Mouse (Mus musculus) spleen, adult 2 months (tissue): ENCODE results near the gene Clstn2. TPM values are rescaled to one million over a fixed set of nuclear protein-coding genes. Genes with fewer than 3 reads are reported as not detected.

Source experiments
- DNase-seq, 2 experiments: peaks; one replicate each; pipeline versions ENCODE4 v3.0.0 to v3.0.0-alpha.2; 2012 to 2021; ENCODE audit warnings: low spot score in 2 of 2, low read depth in 1 of 2
- H3K27ac ChIP-seq: fragments of 200-500 bp; 2 replicates; pipeline ENCODE4 v1.5.1; 2012; ENCODE audit warnings: low read length, inconsistent platforms; ENCODE audit not compliant: insufficient read depth
- H3K27me3 ChIP-seq: fragments of 200-500 bp; 2 replicates; pipeline ENCODE4 v1.6.1; 2012; ENCODE audit warnings: mild to moderate bottlenecking, moderate library complexity, low read length, inconsistent platforms; ENCODE audit not compliant: control insufficient read depth, insufficient read depth
- H3K36me3 ChIP-seq: fragments of 200-500 bp; 2 replicates; pipeline ENCODE4 v1.6.1; 2012; ENCODE audit warnings: mild to moderate bottlenecking, low read length, inconsistent platforms; ENCODE audit not compliant: control insufficient read depth, insufficient read depth
- H3K4me1 ChIP-seq: fragments of 200-500 bp; 2 replicates; pipeline ENCODE4 v1.6.1; 2011; ENCODE audit warnings: inconsistent platforms; ENCODE audit not compliant: control insufficient read depth, insufficient read depth, insufficient read length
- H3K4me3 ChIP-seq: fragments of 200-500 bp; 2 replicates; pipeline ENCODE4 v1.5.1; 2011; ENCODE audit warnings: mild to moderate bottlenecking, inconsistent platforms; ENCODE audit not compliant: insufficient read depth, insufficient read length; ENCODE audit errors: extremely low read depth
- CTCF ChIP-seq: fragments of 200-500 bp; IDR thresholded peaks from 2 replicates; pipeline ENCODE4 v1.5.1; 2011; ENCODE audit warnings: mild to moderate bottlenecking, inconsistent platforms; ENCODE audit not compliant: insufficient read depth, insufficient read length, insufficient replicate concordance; ENCODE audit errors: extremely low read depth
- POLR2A ChIP-seq: fragments of 200-500 bp; IDR thresholded peaks from 2 replicates; pipeline ENCODE4 v1.6.1; 2011; ENCODE audit warnings: low read depth, low read length, inconsistent platforms
- WGBS: fragments of 180-500 bp; shearing (Covaris S2); methylation state at CpG from one replicate; pipeline ENCODE4 v1.1.7; 2018; 5-methylcytosine and 5-hydroxymethylcytosine counted together
- polyA plus RNA-seq: library from polyadenylated mRNA; depleted of rRNA; stranded (reverse); fragments of >200 nt; gene quantifications from 2 replicates; pipeline ENCODE4 v1.2.3, GENCODE M21; 2012

The Clstn2 gene
- polyA plus RNA-seq, 1 experiment = 0.58 TPM

DNA sequence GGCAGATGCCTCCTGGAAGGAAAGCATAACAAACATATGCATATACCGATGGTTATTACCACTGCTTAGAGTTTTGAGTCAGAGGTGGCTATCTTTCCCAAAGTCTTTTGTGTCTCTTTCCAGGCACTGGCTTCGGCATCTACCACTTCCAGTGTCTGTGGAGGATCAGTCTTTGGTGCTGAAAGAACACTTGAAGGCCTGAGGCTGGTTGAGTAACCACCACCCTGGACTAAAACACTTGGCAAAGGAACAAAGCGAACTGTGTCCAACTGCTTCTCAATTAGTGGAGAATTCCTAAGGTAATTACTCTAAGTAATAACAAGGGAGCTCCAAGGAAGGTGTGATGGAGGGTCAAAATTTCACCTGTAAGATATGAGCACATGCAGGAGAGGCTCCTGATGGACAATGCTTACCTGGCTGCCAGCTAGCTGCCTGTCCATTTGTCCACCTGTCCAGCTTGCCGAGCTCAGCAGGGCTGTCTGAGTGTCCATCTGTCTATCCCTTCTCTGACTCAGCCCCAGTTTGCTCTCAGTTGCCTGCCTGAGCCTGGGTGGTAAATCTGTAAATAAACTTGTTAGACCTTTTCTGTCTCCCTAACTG is 346.1 kb downstream of the Clstn2 start:
- DNase-seq = no peak

GRCm38 (mm10) chr9:97685664-97686063 is 347.3 kb downstream of the Clstn2 start:
- Histone ChIP-seq H3K4me1 (no peaks in the 10 kb centered on the region), H3K4me3 (no peak overlapping the region), H3K27me3 (no peaks in the 10 kb centered on the region), H3K27ac (no peak overlapping the region), H3K36me3 (no peaks in the 10 kb centered on the region)
- no peak for TF ChIP-seq CTCF
- TF ChIP-seq POLR2A = no peak
- no peak for DNase-seq
- WGBS = 78% methylated on average over 4 of the region's 4 CpGs

More for the DNA sequence above, 346.1 kb downstream of the Clstn2 start:
- no peak overlapping the region for H3K27ac ChIP-seq
- TF ChIP-seq POLR2A (no peak), CTCF (no peak)
- WGBS = 84% methylated on average over 4 of the region's 4 CpGs
- H3K36me3 ChIP-seq = no peaks in the 10 kb centered on the region
- no peaks in the 10 kb centered on the region for H3K4me1 ChIP-seq
- no peaks in the 10 kb centered on the region for H3K27me3 ChIP-seq
- H3K4me3 ChIP-seq = no peak overlapping the region

GRCm38 (mm10) chr9:97679878-97680277 is 353.1 kb downstream of the Clstn2 start:
- Histone ChIP-seq H3K27ac (no peak overlapping the region), H3K27me3 (no peaks in the 10 kb centered on the region), H3K4me3 (no peak overlapping the region), H3K36me3 (no peaks in the 10 kb centered on the region), H3K4me1 (no peaks in the 10 kb centered on the region)
- DNase-seq = no peak
- no peak for TF ChIP-seq CTCF

GRCm38 (mm10) chr9:97679106-97679505 is 353.9 kb downstream of the Clstn2 start:
- no peak overlapping the region for H3K27ac ChIP-seq
- WGBS = 69% methylated on average over 4 of the region's 4 CpGs
- H3K27me3 ChIP-seq = no peaks in the 10 kb centered on the region
- no peak overlapping the region for H3K4me3 ChIP-seq
- H3K36me3 ChIP-seq = no peaks in the 10 kb centered on the region
- DNase-seq = no peak
- TF ChIP-seq CTCF = no peak
- TF ChIP-seq POLR2A = no peak
- H3K4me1 ChIP-seq = no peaks in the 10 kb centered on the region

DNA sequence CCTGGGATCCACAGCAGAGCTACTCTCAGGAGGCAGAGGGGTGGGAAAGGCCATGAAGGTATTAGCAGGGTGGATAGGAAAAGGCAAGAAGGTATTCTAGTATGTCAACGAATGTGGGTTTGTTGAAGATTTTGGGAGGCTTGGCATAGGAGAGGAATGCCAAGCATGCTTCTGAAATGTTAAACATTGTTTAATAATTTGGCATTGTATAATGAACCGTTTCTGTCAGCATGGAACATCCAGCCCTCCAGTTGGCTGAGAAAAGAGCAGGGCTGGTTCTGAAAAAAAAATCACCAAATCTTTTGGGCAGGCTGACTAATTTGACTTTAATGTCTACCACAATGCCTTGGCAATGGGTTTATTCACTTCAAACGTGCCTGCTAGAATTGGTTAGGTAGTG is 355.9 kb downstream of the Clstn2 start:
- Histone ChIP-seq H3K27ac (no peak overlapping the region), H3K4me1 (no peaks in the 10 kb centered on the region), H3K36me3 (no peaks in the 10 kb centered on the region), H3K27me3 (no peaks in the 10 kb centered on the region), H3K4me3 (no peak overlapping the region)
- 77% methylated on average over 3 of the region's 3 CpGs for WGBS
- no peak for DNase-seq
- no peak for TF ChIP-seq POLR2A
- TF ChIP-seq CTCF = no peak

DNA sequence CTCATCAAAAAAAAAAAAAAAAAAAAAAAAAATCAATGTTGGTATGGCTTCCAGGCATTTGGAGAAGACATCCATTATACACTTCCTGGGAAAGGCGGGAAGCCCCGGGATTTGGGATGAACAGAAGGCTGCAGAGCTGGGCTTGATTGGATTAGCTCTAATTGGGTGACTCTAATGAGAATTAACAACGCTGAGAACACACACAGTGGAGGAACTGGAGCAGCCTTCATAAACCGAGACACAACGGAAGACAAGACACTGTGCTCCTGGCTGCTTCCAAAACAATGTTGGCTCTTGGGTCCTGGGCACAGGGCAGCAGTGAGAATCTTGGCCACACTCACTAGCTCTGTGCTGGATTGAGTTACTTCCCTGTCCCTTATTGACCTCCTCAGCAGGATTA is 360.3 kb downstream of the Clstn2 start:
- 81% methylated on average over 5 of the region's 5 CpGs for WGBS
- no peaks in the 10 kb centered on the region for H3K27me3 ChIP-seq
- TF ChIP-seq POLR2A (no peak), CTCF (no peak)
- H3K27ac ChIP-seq = no peak overlapping the region
- no peak for DNase-seq
- H3K4me1 ChIP-seq = no peaks in the 10 kb centered on the region
- no peak overlapping the region for H3K4me3 ChIP-seq
- H3K36me3 ChIP-seq = no peaks in the 10 kb centered on the region

GRCm38 (mm10) chr9:97672224-97672623 is 360.8 kb downstream of the Clstn2 start:
- DNase-seq = no peak
- H3K27ac ChIP-seq = no peak overlapping the region
- H3K4me1 ChIP-seq = no peaks in the 10 kb centered on the region
- H3K4me3 ChIP-seq = no peak overlapping the region
- no peaks in the 10 kb centered on the region for H3K27me3 ChIP-seq
- no peaks in the 10 kb centered on the region for H3K36me3 ChIP-seq
- WGBS = 67% methylated on average over 1 of the region's 1 CpGs
- TF ChIP-seq CTCF = no peak
- no peak for TF ChIP-seq POLR2A
